Mouse (Mus musculus) hindlimb bud, embryonic 11.5 days (tissue): ENCODE measurements around the gene Manbal.

Source experiments
- DNase-seq: peaks from one replicate; pipeline ENCODE4 v3.0.0-alpha.2; 2012; ENCODE audit warnings: low read depth, low spot score; ENCODE audit errors: extremely low spot score

The Manbal gene

GRCm38 (mm10) chr2:157367184-157367893, at the start of gene Manbal:
Gene Manbal, plus strand, starts transcription at chr2:157367594.
- peak; percentile 62 for DNase-seq

- no peak for DNase-seq
These were observed 47.3 kb upstream of the Manbal start for GRCm38 (mm10) chr2:157320135-157320534.

GRCm38 (mm10) chr2:157320886-157321285, 46.5 kb upstream of the Manbal start:
- no peak for DNase-seq

- DNase-seq = no peak
These were observed 45.2 kb upstream of the Manbal start for GRCm38 (mm10) chr2:157322029-157322766.

- no peak for DNase-seq
These were observed 42.2 kb upstream of the Manbal start for GRCm38 (mm10) chr2:157325238-157325637.

- no peak for DNase-seq
These were observed 39.3 kb upstream of the Manbal start for GRCm38 (mm10) chr2:157328106-157328505.

GRCm38 (mm10) chr2:157328570-157328969, 38.8 kb upstream of the Manbal start:
- no peak for DNase-seq

- DNase-seq = no peak
These were observed 35.3 kb upstream of the Manbal start for GRCm38 (mm10) chr2:157332059-157332458.

- DNase-seq = peak; percentile 33
These were observed 28.7 kb upstream of the Manbal start for GRCm38 (mm10) chr2:157338663-157339062.

GRCm38 (mm10) chr2:157339532-157339931, 27.9 kb upstream of the Manbal start:
- no peak for DNase-seq

GRCm38 (mm10) chr2:157340221-157340741, 27.1 kb upstream of the Manbal start:
- no peak for DNase-seq

- DNase-seq = peak; percentile 75
These were observed 25.7 kb upstream of the Manbal start for GRCm38 (mm10) chr2:157341554-157342270.

- no peak for DNase-seq
These were observed 25.0 kb upstream of the Manbal start for GRCm38 (mm10) chr2:157342328-157342926.

- DNase-seq = no peak
These were observed 24.1 kb upstream of the Manbal start for GRCm38 (mm10) chr2:157343337-157343736.

GRCm38 (mm10) chr2:157347361-157348159, 19.8 kb upstream of the Manbal start, which contains the start of gene Ghrh:
Gene Ghrh, minus strand, starts transcription at chr2:157347506.
- no peak for DNase-seq

GRCm38 (mm10) chr2:157349121-157349778, 18.1 kb upstream of the Manbal start:
- no peak for DNase-seq

GRCm38 (mm10) chr2:157353183-157353582, 14.2 kb upstream of the Manbal start:
- DNase-seq = no peak

- no peak for DNase-seq
These were observed 13.3 kb upstream of the Manbal start for GRCm38 (mm10) chr2:157354106-157354505.

- DNase-seq = no peak
These were observed 7.4 kb upstream of the Manbal start for GRCm38 (mm10) chr2:157360028-157360427.

GRCm38 (mm10) chr2:157363031-157363430, 4.4 kb upstream of the Manbal start:
- DNase-seq = no peak
